Mouse (Mus musculus) stomach, postnatal 0 days (tissue): ENCODE results near the gene Pdhx.

ENCODE experiments used
- CTCF ChIP-seq: IDR thresholded peaks from 2 replicates; pipeline ENCODE4 v1.5.1; 2016; ENCODE audit warnings: antibody characterized with exemption, low read depth, mild to moderate bottlenecking, moderate library complexity
- EP300 ChIP-seq: optimal IDR thresholded peaks from 2 replicates; pipeline ENCODE3; 2016; ENCODE audit warnings: antibody characterized with exemption

GRCm38 (mm10) chr2:102999153-102999575, 74.1 kb downstream of the Pdhx start:
- TF ChIP-seq CTCF (no peak), EP300 (no peak)
